Mouse (Mus musculus) cortical plate, adult 2 months (tissue): ENCODE measurements around the gene Eps8l2.

Experiments
- CTCF ChIP-seq: fragments of 200-500 bp; IDR thresholded peaks from 2 replicates; pipeline ENCODE4 v1.5.1; 2011; ENCODE audit warnings: mild to moderate bottlenecking, control low read depth, low read length; ENCODE audit not compliant: insufficient read depth; ENCODE audit errors: extremely low read depth
- POLR2A ChIP-seq: fragments of 200-500 bp; IDR thresholded peaks from 2 replicates; pipeline ENCODE4 v1.6.1; 2011; ENCODE audit warnings: mild to moderate bottlenecking, low read length, control low read depth; ENCODE audit not compliant: insufficient read depth; ENCODE audit errors: extremely low read depth

DNA sequence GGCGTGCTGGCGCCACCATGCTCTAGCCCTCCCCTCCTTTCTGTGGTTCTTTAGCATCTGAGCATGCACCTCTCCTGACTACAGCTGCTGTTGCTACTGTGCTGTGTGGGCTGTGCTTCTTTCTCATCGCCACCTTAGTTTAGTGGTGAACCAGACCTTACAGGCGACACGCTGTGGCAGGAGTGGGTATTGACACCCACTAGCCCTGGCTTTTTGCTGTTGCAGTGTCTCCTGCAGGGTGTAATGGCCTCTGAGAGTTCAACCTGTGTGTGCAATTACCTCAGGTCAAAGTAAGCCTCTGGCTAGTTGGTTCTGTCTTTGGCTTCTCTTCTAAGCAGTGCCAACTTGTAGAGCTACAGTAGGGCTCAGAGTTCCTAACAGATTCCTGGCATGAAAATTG lies 22.7 kb upstream of the Eps8l2 start:
- TF ChIP-seq CTCF: peak; percentile 53
- TF ChIP-seq POLR2A: no peak
